Mouse (Mus musculus): ENCODE measurements around the gene Arpp21.

DNA sequence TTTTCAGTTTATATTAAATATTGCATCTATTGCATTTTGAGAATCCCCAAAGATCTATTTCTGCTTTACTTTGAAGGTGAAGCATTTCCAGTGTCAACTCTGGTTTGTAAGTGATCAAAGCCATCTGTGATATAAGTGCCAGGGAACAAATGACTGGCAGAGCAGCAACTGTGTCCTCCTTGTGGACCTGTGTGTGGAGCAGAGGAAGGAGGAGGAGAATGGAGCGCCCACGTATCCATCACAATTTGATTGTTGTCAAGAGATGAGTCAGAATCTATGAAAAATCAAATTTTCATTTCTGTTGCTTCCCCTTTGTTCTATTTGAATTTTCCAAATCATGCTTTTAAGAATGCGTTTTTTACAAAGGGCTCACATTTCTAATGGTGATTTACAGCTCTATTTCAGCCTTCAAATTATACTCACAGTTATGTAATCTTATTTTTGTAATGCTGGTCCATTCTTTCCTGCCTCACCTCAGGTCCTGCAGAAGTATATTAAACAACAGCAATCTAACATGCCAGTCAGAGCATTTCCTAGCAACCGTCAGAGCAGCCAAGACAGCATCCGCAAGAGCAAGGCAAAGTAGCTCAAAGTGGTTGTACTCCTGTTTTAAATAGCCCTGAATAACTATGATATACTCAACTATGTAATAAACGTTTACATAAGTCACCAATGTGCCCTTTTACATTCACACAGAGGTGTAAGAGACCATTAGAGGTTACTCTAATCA lies 174.9 kb downstream of the Arpp21 start:
- TF ChIP-seq POLR2AphosphoS5 (IDR thresholded peaks at IDR 0.05; ENCODE audit: insufficient replicate concordance, low read depth, low read length): no peak
- no peak for TF ChIP-seq CTCF (IDR thresholded peaks at IDR 0.05; ENCODE audit: low read depth, low read length)
- no peak for TF ChIP-seq GATA1 (IDR thresholded peaks at IDR 0.05; ENCODE audit: borderline replicate concordance, low read length)

Data from G1E (cell line).